Mouse (Mus musculus) liver, embryonic 11.5 days (tissue): ENCODE measurements at regions not wholly inside any gene's neighbourhood (a gene's known extent, or its start where the extent isn't known, plus 50 kb on each side); places are given as distances from the start of the nearest gene placed in this dataset.

ENCODE experiments used
- ATAC-seq: fragments of 200-750 bp; cut with Nextera tagmentation; replicated peaks from 2 replicates; pipeline ENCODE4 v1.8.0; 2017; ENCODE audit warnings: moderate number of reproducible peaks, mild to moderate bottlenecking, moderate TSS enrichment, moderate library complexity; ENCODE audit not compliant: low FRiP score
- DNase-seq: peaks from one replicate; pipeline ENCODE4 v3.0.0-alpha.2; 2017; ENCODE audit warnings: low spot score
- H3K27ac ChIP-seq: fragments of 300-500 bp; sonication (generic); 2 replicates; pipeline ENCODE4 v1.5.1; 2014; ENCODE audit warnings: mild to moderate bottlenecking, low read depth, low read length, control low read depth
- H3K27me3 ChIP-seq: fragments of 300-500 bp; sonication (generic); replicated peaks from 2 replicates; pipeline ENCODE4 v1.6.1; 2014; ENCODE audit warnings: low read length, mixed read lengths; ENCODE audit not compliant: control insufficient read depth, insufficient read depth
- H3K36me3 ChIP-seq: fragments of 300-500 bp; sonication (generic); 2 replicates; pipeline ENCODE4 v1.6.1; 2014; ENCODE audit warnings: mild to moderate bottlenecking, low read length, moderate library complexity, mixed read lengths; ENCODE audit not compliant: control insufficient read depth, insufficient read depth
- H3K4me1 ChIP-seq: fragments of 300-500 bp; sonication (generic); replicated peaks from 2 replicates; pipeline ENCODE4 v1.6.1; 2014; ENCODE audit warnings: low read length, mixed read lengths; ENCODE audit not compliant: control insufficient read depth, insufficient read depth
- H3K4me2 ChIP-seq: fragments of 300-500 bp; sonication (generic); 2 replicates; pipeline ENCODE4 v1.6.1; 2014; ENCODE audit warnings: mild to moderate bottlenecking, control low read depth, moderate library complexity
- H3K4me3 ChIP-seq: fragments of 300-500 bp; sonication (generic); 2 replicates; pipeline ENCODE4 v1.5.1; 2014; ENCODE audit warnings: low read depth, low read length, control low read depth
- H3K9ac ChIP-seq: fragments of 300-500 bp; sonication (generic); 2 replicates; pipeline ENCODE4 v1.6.1; 2014; ENCODE audit warnings: low read depth, low read length, control low read depth
- H3K9me3 ChIP-seq: fragments of 300-500 bp; sonication (generic); 2 replicates; pipeline ENCODE4 v1.6.1; 2016; ENCODE audit warnings: low read length, inconsistent platforms, mixed read lengths; ENCODE audit not compliant: control insufficient read depth
- WGBS: fragments of 180-500 bp; shearing (Covaris S2); extraction: QIAGEN DNeasy Blood & Tissue Kit; methylation state at CpG from one replicate; pipeline ENCODE4 v1.1.7; 2014; 5-methylcytosine and 5-hydroxymethylcytosine counted together

- Histone ChIP-seq H3K9me3 (no peaks in the 10 kb centered on the region), H3K4me1 (no peaks in the 10 kb centered on the region), H3K27ac (no peak overlapping the region), H3K9ac (no peak overlapping the region), H3K4me3 (no peak overlapping the region), H3K36me3 (no peaks in the 10 kb centered on the region), H3K27me3 (no peaks in the 10 kb centered on the region), H3K4me2 (no peak overlapping the region)
- DNase-seq (no peak), ATAC-seq (no peak)
- 83% methylated on average over 2 of the region's 2 CpGs for WGBS
Measured at GRCm38 (mm10) chr9:73275671-73276070, 162.4 kb downstream of the Rsl24d1 start.

- Histone ChIP-seq H3K9ac (no peak overlapping the region), H3K27me3 (no peaks in the 10 kb centered on the region), H3K4me1 (no peaks in the 10 kb centered on the region), H3K27ac (no peak overlapping the region), H3K4me2 (no peak overlapping the region), H3K4me3 (no peak overlapping the region), H3K9me3 (no peaks in the 10 kb centered on the region), H3K36me3 (no peaks in the 10 kb centered on the region)
- ATAC-seq (no peak), DNase-seq (no peak)
- 78% methylated on average over 6 of the region's 6 CpGs for WGBS
Measured at GRCm38 (mm10) chr9:73295287-73295686, 182.1 kb downstream of the Rsl24d1 start.

- no peak overlapping the region for H3K4me3 ChIP-seq
- H3K27ac ChIP-seq: no peak overlapping the region
- WGBS: 87% methylated on average over 5 of the region's 5 CpGs
- no peaks in the 10 kb centered on the region for H3K9me3 ChIP-seq
- H3K4me2 ChIP-seq: no peak overlapping the region
- no peak for DNase-seq
- H3K4me1 ChIP-seq: no peaks in the 10 kb centered on the region
- H3K27me3 ChIP-seq: no peaks in the 10 kb centered on the region
- no peaks in the 10 kb centered on the region for H3K36me3 ChIP-seq
- no peak overlapping the region for H3K9ac ChIP-seq
- no peak for ATAC-seq
Measured at GRCm38 (mm10) chr9:73302156-73302918, 189.1 kb downstream of the Rsl24d1 start.

GRCm38 (mm10) chr9:73317048-73317447 lies 203.8 kb downstream of the Rsl24d1 start:
- Histone ChIP-seq H3K4me1 (no peaks in the 10 kb centered on the region), H3K27me3 (no peaks in the 10 kb centered on the region), H3K4me3 (no peak overlapping the region), H3K27ac (no peak overlapping the region), H3K9ac (no peak overlapping the region), H3K4me2 (no peak overlapping the region), H3K36me3 (no peaks in the 10 kb centered on the region), H3K9me3 (no peaks in the 10 kb centered on the region)
- DNase-seq: no peak
- ATAC-seq: no peak
- WGBS: 33% methylated on average over 1 of the region's 1 CpGs

- H3K9ac ChIP-seq: no peak overlapping the region
Measured at GRCm38 (mm10) chr9:73319704-73320307, 206.6 kb downstream of the Rsl24d1 start.

GRCm38 (mm10) chr9:73331066-73331465 lies 217.8 kb downstream of the Rsl24d1 start:
- no peaks in the 10 kb centered on the region for H3K9me3 ChIP-seq
- no peaks in the 10 kb centered on the region for H3K4me1 ChIP-seq
- no peak overlapping the region for H3K4me2 ChIP-seq
- no peaks in the 10 kb centered on the region for H3K27me3 ChIP-seq
- ATAC-seq (no peak), DNase-seq (no peak)
- no peak overlapping the region for H3K9ac ChIP-seq
- no peaks in the 10 kb centered on the region for H3K36me3 ChIP-seq
- no peak overlapping the region for H3K4me3 ChIP-seq
- H3K27ac ChIP-seq: no peak overlapping the region

More at GRCm38 (mm10) chr9:73319704-73320307, 206.6 kb downstream of the Rsl24d1 start:
- ATAC-seq (no peak), DNase-seq (no peak)
- Histone ChIP-seq H3K4me1 (no peaks in the 10 kb centered on the region), H3K4me2 (no peak overlapping the region), H3K4me3 (no peak overlapping the region), H3K9me3 (no peaks in the 10 kb centered on the region), H3K36me3 (no peaks in the 10 kb centered on the region), H3K27ac (no peak overlapping the region), H3K27me3 (no peaks in the 10 kb centered on the region)
- WGBS: 69% methylated on average over 2 of the region's 2 CpGs

GRCm38 (mm10) chr9:73336039-73336438 lies 222.8 kb downstream of the Rsl24d1 start:
- no peaks in the 10 kb centered on the region for H3K27me3 ChIP-seq
- 77% methylated on average over 5 of the region's 5 CpGs for WGBS

GRCm38 (mm10) chr9:73337045-73337740 lies 224.0 kb downstream of the Rsl24d1 start:
- ATAC-seq (no peak), DNase-seq (no peak)
- Histone ChIP-seq H3K4me1 (no peaks in the 10 kb centered on the region), H3K27me3 (no peaks in the 10 kb centered on the region), H3K9ac (no peak overlapping the region), H3K27ac (no peak overlapping the region), H3K4me2 (no peak overlapping the region), H3K4me3 (no peak overlapping the region), H3K9me3 (peaks cover 4% of the 10 kb centered on the region; the same call in 1 of the 2 replicates), H3K36me3 (no peaks in the 10 kb centered on the region)
- WGBS: 72% methylated on average over 2 of the region's 2 CpGs

More at GRCm38 (mm10) chr9:73336039-73336438, 222.8 kb downstream of the Rsl24d1 start:
- Histone ChIP-seq H3K9ac (no peak overlapping the region), H3K4me1 (no peaks in the 10 kb centered on the region), H3K4me2 (no peak overlapping the region), H3K9me3 (no peaks in the 10 kb centered on the region), H3K36me3 (no peaks in the 10 kb centered on the region), H3K27ac (no peak overlapping the region), H3K4me3 (no peak overlapping the region)
- ATAC-seq: no peak
- no peak for DNase-seq
